Mouse (Mus musculus) heart, adult 8-10 months (tissue): ENCODE data around the gene Myo9b. TPM values are rescaled to one million over a fixed set of nuclear protein-coding genes. Genes with fewer than 3 reads are reported as not detected.
A peak's percentile ranks its signal among the peaks of the same experiment; 100 is the strongest.

ENCODE experiments used
- DNase-seq: peaks from one replicate; pipeline ENCODE4 v3.0.0; 2022; ENCODE audit warnings: low spot score
- total RNA-seq, 4 experiments: library from RNA; stranded (reverse); gene quantifications; 2 replicates each; pipeline ENCODE4 v1.2.4; 2022

Myo9b gene
- total RNA-seq, 4 experiments from 2014 or later, result 22.8 to 27.1 (median 24.2) TPM

GRCm38 (mm10) chr8:71366771-71367528 lies 94.4 kb downstream of the Myo9b start, which contains the start of gene Use1:
Gene Use1, plus strand, starts transcription at chr8:71366848.
- peak; percentile 95 for DNase-seq

GRCm38 (mm10) chr8:71367529-71368176 lies 95.1 kb downstream of the Myo9b start:
- no peak for DNase-seq

GRCm38 (mm10) chr8:71368366-71368765 lies 95.9 kb downstream of the Myo9b start:
- no peak for DNase-seq

- DNase-seq, result no peak
These were observed 96.7 kb downstream of the Myo9b start for GRCm38 (mm10) chr8:71369040-71369718.

- DNase-seq, result no peak
These were observed 98.3 kb downstream of the Myo9b start for GRCm38 (mm10) chr8:71370711-71371235.

- DNase-seq, result peak; percentile 94
These were observed 98.8 kb downstream of the Myo9b start, which contains the start of gene Ocel1 for GRCm38 (mm10) chr8:71371236-71371848. Gene Ocel1, plus strand, starts transcription at chr8:71371298.

- no peak for DNase-seq
These were observed 99.9 kb downstream of the Myo9b start for GRCm38 (mm10) chr8:71372427-71372826.

- no peak for DNase-seq
These were observed 100.5 kb downstream of the Myo9b start for GRCm38 (mm10) chr8:71373000-71373399.

- DNase-seq, result no peak
These were observed 102.2 kb downstream of the Myo9b start for GRCm38 (mm10) chr8:71374616-71375206.

- no peak for DNase-seq
These were observed 103.3 kb downstream of the Myo9b start for GRCm38 (mm10) chr8:71375581-71376422.

GRCm38 (mm10) chr8:71376423-71377030 lies 104.0 kb downstream of the Myo9b start:
- DNase-seq, result no peak

- no peak for DNase-seq
These were observed 106.5 kb downstream of the Myo9b start for GRCm38 (mm10) chr8:71379008-71379407.

GRCm38 (mm10) chr8:71379512-71380075 lies 107.1 kb downstream of the Myo9b start:
- no peak for DNase-seq

GRCm38 (mm10) chr8:71380178-71381171 lies 108.0 kb downstream of the Myo9b start:
- no peak for DNase-seq

GRCm38 (mm10) chr8:71381421-71381970 lies 109.0 kb downstream of the Myo9b start, which contains the start of gene Nr2f6:
Gene Nr2f6, minus strand, starts transcription at chr8:71381960.
- peak; percentile 65 for DNase-seq

- DNase-seq, result peak; percentile 78
These were observed 109.8 kb downstream of the Myo9b start for GRCm38 (mm10) chr8:71381971-71382961.

GRCm38 (mm10) chr8:71383396-71383795 lies 110.9 kb downstream of the Myo9b start:
- no peak for DNase-seq
